Mouse (Mus musculus) liver, postnatal 0 days (tissue): ENCODE measurements at regions not wholly inside any gene's neighbourhood (a gene's known extent, or its start where the extent isn't known, plus 50 kb on each side); places are given as distances from the start of the nearest gene placed in this dataset.

Source experiments
- CTCF ChIP-seq: sonication (generic); IDR thresholded peaks from 2 replicates; pipeline ENCODE4 v1.5.1; 2016; ENCODE audit warnings: antibody characterized with exemption, low read depth
- EP300 ChIP-seq: IDR thresholded peaks from 2 replicates; pipeline ENCODE4 v1.6.1; 2016; ENCODE audit warnings: antibody characterized with exemption, low read depth, mild to moderate bottlenecking

DNA sequence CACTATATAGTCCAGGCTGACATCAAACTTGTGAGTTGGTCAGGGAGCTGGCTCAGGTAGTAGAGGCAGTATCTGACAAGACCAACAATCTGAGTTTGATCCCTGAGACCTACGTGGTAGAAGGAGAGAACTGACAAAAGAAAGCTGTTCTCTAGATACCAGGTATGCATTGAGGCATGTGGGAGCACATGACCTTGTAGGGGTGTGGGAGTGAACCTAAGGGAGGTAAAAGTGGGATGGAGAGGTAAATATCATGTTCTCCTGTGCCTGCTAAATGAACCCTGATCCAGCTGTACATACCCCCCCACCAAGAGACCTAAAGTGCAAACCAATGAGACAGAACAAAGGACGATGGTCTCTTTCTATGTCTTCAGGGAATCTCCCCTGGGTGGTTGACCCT lies 308.3 kb downstream of the 1190002N15Rik start:
- no peak for TF ChIP-seq EP300
- TF ChIP-seq CTCF, result no peak
